Mouse (Mus musculus) liver, postnatal 0 days (tissue): Measurements from ENCODE around the gene Sdhaf1. TPM values are rescaled to one million over a fixed set of nuclear protein-coding genes. Genes with fewer than 3 reads are reported as not detected.

Experiments used
- ATAC-seq: fragments of 200-750 bp; cut with Nextera tagmentation; 2 replicates; pipeline ENCODE4 v1.8.0; 2017; ENCODE audit warnings: mild to moderate bottlenecking, moderate library complexity
- DNase-seq: peaks from one replicate; pipeline ENCODE4 v3.0.0-alpha.2; 2016
- H3K27ac ChIP-seq: fragments of 300-500 bp; sonication (generic); 2 replicates; pipeline ENCODE4 v1.5.1; 2014; ENCODE audit warnings: antibody characterized with exemption, moderate library complexity, mild to moderate bottlenecking, low read depth
- H3K27me3 ChIP-seq: fragments of 300-500 bp; sonication (generic); 2 replicates; pipeline ENCODE4 v1.6.1; 2014; ENCODE audit warnings: low read length, control low read depth, mixed read lengths; ENCODE audit not compliant: insufficient read depth
- H3K36me3 ChIP-seq: fragments of 300-500 bp; sonication (generic); replicated peaks from 2 replicates; pipeline ENCODE4 v1.6.1; 2014; ENCODE audit warnings: mild to moderate bottlenecking, control low read depth, low read length, moderate library complexity, mixed read lengths; ENCODE audit not compliant: insufficient read depth
- H3K4me1 ChIP-seq: fragments of 300-500 bp; sonication (generic); 2 replicates; pipeline ENCODE4 v1.6.1; 2014; ENCODE audit warnings: antibody characterized with exemption, mild to moderate bottlenecking, control low read depth; ENCODE audit not compliant: insufficient read depth
- H3K4me2 ChIP-seq: fragments of 300-500 bp; sonication (generic); 2 replicates; pipeline ENCODE4 v1.6.1; 2014; ENCODE audit warnings: low read depth, mild to moderate bottlenecking, low read length, moderate library complexity, mixed read lengths
- H3K4me3 ChIP-seq: fragments of 300-500 bp; sonication (generic); 2 replicates; pipeline ENCODE4 v1.5.1; 2014; ENCODE audit warnings: low read depth, low read length
- H3K9ac ChIP-seq: fragments of 300-500 bp; sonication (generic); replicated peaks from 2 replicates; pipeline ENCODE4 v1.6.1; 2014; ENCODE audit warnings: mild to moderate bottlenecking, moderate library complexity
- H3K9me3 ChIP-seq: fragments of 300-500 bp; sonication (generic); 2 replicates; pipeline ENCODE4 v1.6.1; 2016; ENCODE audit warnings: mild to moderate bottlenecking, control low read depth, low read length, mixed read lengths
- CTCF ChIP-seq: sonication (generic); IDR thresholded peaks from 2 replicates; pipeline ENCODE4 v1.5.1; 2016; ENCODE audit warnings: antibody characterized with exemption, low read depth
- EP300 ChIP-seq: IDR thresholded peaks from 2 replicates; pipeline ENCODE4 v1.6.1; 2016; ENCODE audit warnings: antibody characterized with exemption, low read depth, mild to moderate bottlenecking
- WGBS: fragments of 180-500 bp; shearing (Covaris S2); extraction: QIAGEN DNeasy Blood & Tissue Kit; methylation state at CpG from one replicate; pipeline ENCODE4 v1.1.7; 2014; ENCODE audit not compliant: insufficient replicate concordance; 5-methylcytosine and 5-hydroxymethylcytosine counted together
- polyA plus RNA-seq: library from polyadenylated mRNA; unstranded; fragments of >200 nt; fragmentation: Nextera tagmentation; extraction: Ambion mirVana; gene quantifications from 2 replicates; pipeline ENCODE4 v1.2.1, GENCODE M21; 2015

The Sdhaf1 gene
- polyA plus RNA-seq, result 14.0 TPM in 2 replicates

GRCm38 (mm10) chr7:30323795-30324194 is at the start of gene Sdhaf1:
TSS of gene Sdhaf1 (minus strand) at chr7:30323895.
- Histone ChIP-seq H3K36me3 (no peaks in the 10 kb centered on the region), H3K4me3 (peak within 1 kb of the TSS; percentile 68), H3K27ac (peak within 1 kb of the TSS; percentile 93), H3K9me3 (peaks cover 2% of the 10 kb centered on the region; the same call in 1 of the 2 replicates), H3K27me3 (no peaks in the 10 kb centered on the region), H3K9ac (peak within 1 kb of the TSS; percentile 74), H3K4me2 (peak within 1 kb of the TSS; percentile 89), H3K4me1 (peaks cover 21% of the 10 kb centered on the region)
- WGBS, result 69% methylated on average over 3 of the region's 3 CpGs
- TF ChIP-seq CTCF (no peak), EP300 (no peak)
- DNase-seq, result no peak
- ATAC-seq, result no peak

- H3K36me3 ChIP-seq, result no peaks in the 10 kb centered on the region
- no peaks in the 10 kb centered on the region for H3K4me1 ChIP-seq
- H3K27ac ChIP-seq, result no peak overlapping the region
- no peaks in the 10 kb centered on the region for H3K27me3 ChIP-seq
- TF ChIP-seq EP300 (no peak), CTCF (no peak)
- no peak overlapping the region for H3K4me3 ChIP-seq
- no peaks in the 10 kb centered on the region for H3K9me3 ChIP-seq
- WGBS, result 47% methylated on average over 2 of the region's 2 CpGs
- no peak overlapping the region for H3K4me2 ChIP-seq
- DNase-seq, result no peak
- no peak overlapping the region for H3K9ac ChIP-seq
- no peak for ATAC-seq
Measured at GRCm38 (mm10) chr7:30367466-30367865, 43.8 kb upstream of the Sdhaf1 start.

- Histone ChIP-seq H3K4me1 (peaks cover 4% of the 10 kb centered on the region; the same call in 1 of the 2 replicates), H3K36me3 (no peaks in the 10 kb centered on the region), H3K27ac (no peak overlapping the region), H3K4me2 (peak overlapping the region; percentile 65), H3K4me3 (peak overlapping the region; percentile 46; the same call in 1 of the 2 replicates), H3K9ac (no peak overlapping the region), H3K9me3 (no peaks in the 10 kb centered on the region), H3K27me3 (no peaks in the 10 kb centered on the region)
- ATAC-seq (no peak), DNase-seq (no peak)
- TF ChIP-seq EP300 (no peak), CTCF (no peak)
- WGBS, result 66% methylated on average over 6 of the region's 6 CpGs
Measured at GRCm38 (mm10) chr7:30363344-30363738, 39.6 kb upstream of the Sdhaf1 start.

- Histone ChIP-seq H3K4me2 (peak within 1 kb of the TSS; percentile 65), H3K36me3 (no peaks in the 10 kb centered on the region), H3K9ac (peak within 1 kb of the TSS; percentile 59), H3K4me1 (peaks cover 4% of the 10 kb centered on the region; the same call in 1 of the 2 replicates), H3K4me3 (peak within 1 kb of the TSS; percentile 46), H3K27me3 (no peaks in the 10 kb centered on the region), H3K27ac (peak within 1 kb of the TSS; percentile 67), H3K9me3 (no peaks in the 10 kb centered on the region)
- TF ChIP-seq EP300 (no peak), CTCF (no peak)
- 4% methylated on average over 33 of the region's 55 CpGs for WGBS
- DNase-seq (peak; percentile 58), ATAC-seq (no peak)
Measured at GRCm38 (mm10) chr7:30362652-30363343, 39.1 kb upstream of the Sdhaf1 start, which contains the start of gene Lrfn3. TSS of gene Lrfn3 (minus strand) at chr7:30362772.

- WGBS, result 78% methylated on average over 17 of the region's 17 CpGs
- Histone ChIP-seq H3K9me3 (no peaks in the 10 kb centered on the region), H3K27ac (peak overlapping the region; percentile 95), H3K36me3 (no peaks in the 10 kb centered on the region), H3K27me3 (no peaks in the 10 kb centered on the region), H3K4me2 (peak overlapping the region; percentile 65), H3K9ac (peak overlapping the region; percentile 35), H3K4me1 (peaks cover 4% of the 10 kb centered on the region; the same call in 1 of the 2 replicates), H3K4me3 (peak overlapping the region; percentile 27)
- TF ChIP-seq CTCF, result no peak
- ATAC-seq (no peak), DNase-seq (no peak)
Measured at GRCm38 (mm10) chr7:30360028-30360427, 36.3 kb upstream of the Sdhaf1 start.

- Histone ChIP-seq H3K9me3 (no peaks in the 10 kb centered on the region), H3K4me2 (peak overlapping the region; percentile 65), H3K4me1 (peaks cover 8% of the 10 kb centered on the region), H3K4me3 (peak overlapping the region; percentile 27), H3K27me3 (no peaks in the 10 kb centered on the region), H3K27ac (peak overlapping the region; percentile 95), H3K9ac (peak overlapping the region; percentile 35), H3K36me3 (no peaks in the 10 kb centered on the region)
- TF ChIP-seq CTCF (0 out of 2 replicates have a peak, but pooled peaks have one; percentile 11), EP300 (no peak)
- ATAC-seq (peak; percentile 38), DNase-seq (peak; percentile 56)
- 61% methylated on average over 29 of the region's 31 CpGs for whole genome bisulfite sequencing
Measured at GRCm38 (mm10) chr7:30359276-30359865, 35.7 kb upstream of the Sdhaf1 start.
